Mouse (Mus musculus) thymus, adult 2 months (tissue): ENCODE data around the gene N4bp1.

Experiments used
- CTCF ChIP-seq: fragments of 200-500 bp; IDR thresholded peaks from 2 replicates; pipeline ENCODE4 v1.5.1; 2012; ENCODE audit warnings: mild to moderate bottlenecking, control low read depth, low read length, moderate library complexity, borderline replicate concordance; ENCODE audit not compliant: control insufficient read depth, poor library complexity, insufficient read depth; ENCODE audit errors: extremely low read depth
- POLR2A ChIP-seq: fragments of 200-500 bp; IDR thresholded peaks from 2 replicates; pipeline ENCODE4 v1.6.1; 2012; ENCODE audit warnings: mild to moderate bottlenecking, low read length, control low read depth, moderate library complexity; ENCODE audit not compliant: control insufficient read depth, poor library complexity, insufficient read depth; ENCODE audit errors: extremely low read depth

DNA sequence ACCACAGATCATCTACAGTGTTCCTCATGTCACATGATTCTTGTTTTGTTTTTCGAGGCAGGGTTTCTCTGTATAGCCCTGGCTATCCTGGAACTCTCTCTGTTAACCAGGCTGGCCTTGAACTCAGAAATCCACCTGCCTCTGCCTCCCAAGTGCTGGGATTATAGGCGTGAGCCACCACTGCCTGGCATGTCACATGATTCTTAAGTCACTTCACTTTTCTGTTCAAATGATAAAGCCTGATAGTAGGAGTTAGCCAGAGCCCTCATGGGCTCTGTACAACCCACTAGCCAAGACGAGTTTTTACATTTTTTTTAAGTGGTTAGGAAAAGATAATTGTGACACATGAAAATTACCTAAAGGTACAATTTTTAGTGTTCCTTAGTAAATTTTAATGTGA, 126.4 kb downstream of the N4bp1 start:
- TF ChIP-seq CTCF (no peak), POLR2A (no peak)
